ENCODE assay signal across 22 mouse cellular contexts in genomic region chr5:106652220-106652753, GRCm38 (mm10). TPM values are rescaled to one million over a fixed set of nuclear protein-coding genes. Genes with fewer than 3 reads are reported as not detected.
DNase-seq lines count a peak whose midpoint lies in the region; ATAC-seq and TF ChIP-seq lines count a peak whose summit lies in the region.
"Had no signal": no experiment of that assay in that cellular context is flagged by ENCODE, and none has a peak within 500 bp of the region (broad histone marks: within the 10 kb centered on the region; RNA-seq: fewer than 3 reads in every experiment).

No protein-coding gene starts in this region.

- peaks cover 5% of the 10 kb centered on the region for H3K36me3 ChIP-seq in heart, embryonic 11.5 days (ENCODE audit: control insufficient read depth, insufficient read depth, low read length)
- no peaks in the 10 kb centered on the region for H3K36me3 ChIP-seq in lung, postnatal 0 days (ENCODE audit: insufficient read depth, low read length)
- H3K36me3 ChIP-seq in liver, postnatal 0 days (replicated peaks; ENCODE audit: insufficient read depth, low read length): peaks cover 13% of the 10 kb centered on the region

- no peak overlapping the region for H3K9ac ChIP-seq in heart, embryonic 11.5 days (ENCODE audit: low read depth, low read length)
- no peak overlapping the region for H3K9ac ChIP-seq in lung, postnatal 0 days (replicated peaks; ENCODE audit: low read depth)
- no peak overlapping the region for H3K9ac ChIP-seq in liver, postnatal 0 days (replicated peaks)
- H3K9ac ChIP-seq: forebrain, embryonic 13.5 days; hindbrain, embryonic 12.5 days had no signal

- no peaks in the 10 kb centered on the region for H3K27me3 ChIP-seq in heart, embryonic 11.5 days (ENCODE audit: control insufficient read depth, insufficient read depth, low read length)
- H3K27me3 ChIP-seq in lung, postnatal 0 days (replicated peaks; ENCODE audit: insufficient read depth, low read length): no peaks in the 10 kb centered on the region
- H3K27me3 ChIP-seq in liver, postnatal 0 days (ENCODE audit: insufficient read depth, low read length): no peaks in the 10 kb centered on the region
- H3K27me3 ChIP-seq: forebrain, embryonic 13.5 days; hindbrain, embryonic 12.5 days had no signal

- H3K4me1 ChIP-seq in heart, embryonic 11.5 days (ENCODE audit: control insufficient read depth, insufficient read depth, low read length): no peaks in the 10 kb centered on the region
- no peaks in the 10 kb centered on the region for H3K4me1 ChIP-seq in lung, postnatal 0 days (ENCODE audit: insufficient read depth, low read depth, low read length)
- H3K4me1 ChIP-seq in lung, adult 2 months (ENCODE audit: control insufficient read depth, insufficient read depth, low read length): peaks cover 7% of the 10 kb centered on the region; the same call in 1 of the 2 replicates
- H3K4me1 ChIP-seq in liver, postnatal 0 days (ENCODE audit: insufficient read depth): peaks cover 6% of the 10 kb centered on the region; the same call in 1 of the 2 replicates
- H3K4me1 ChIP-seq: embryonic facial prominence, embryonic 10.5 days; forebrain, embryonic 13.5 days; hindbrain, embryonic 12.5 days had no signal

- no peak for TF ChIP-seq POLR2A in lung, adult 2 months (IDR thresholded peaks at IDR 0.05; ENCODE audit: borderline replicate concordance, extremely low read depth, low read depth, low read length)

- peak; percentile 79 for DNase-seq in heart, adult 11 months
- DNase-seq in lung, postnatal 0 days (ENCODE audit: low spot score): peak; percentile 14
- no peak for DNase-seq in lung, adult 2 months
- DNase-seq in 416B (ENCODE audit: low read depth): peak; percentile 26
- no peak for DNase-seq in liver, postnatal 0 days
- DNase-seq in T-cell, adult 2 months (ENCODE audit: low spot score): no peak
- DNase-seq: adrenal gland, adult 2 months; adrenal gland, postnatal 36 days; cerebellum, adult 2 months; cerebellum, postnatal 10 days; gastrocnemius, adult 2 months; gastrocnemius, postnatal 25 days; heart, postnatal 10 days; heart, postnatal 4 days had no signal

- H3K27ac ChIP-seq in heart, embryonic 11.5 days (ENCODE audit: low read depth, low read length): no peak overlapping the region
- no peak overlapping the region for H3K27ac ChIP-seq in lung, postnatal 0 days (ENCODE audit: low read length)
- peak overlapping the region; percentile 44; the same call in 1 of the 2 replicates for H3K27ac ChIP-seq in liver, postnatal 0 days (ENCODE audit: low read depth)
- H3K27ac ChIP-seq: embryonic facial prominence, embryonic 10.5 days; forebrain, embryonic 13.5 days; gastrocnemius, adult 2 months; hindbrain, embryonic 12.5 days had no signal

- 89% methylated on average over 4 of the region's 4 CpGs for WGBS in heart, embryonic 11.5 days (ENCODE audit: insufficient replicate concordance)
- WGBS in lung, postnatal 0 days: 63% methylated on average over 4 of the region's 4 CpGs
- WGBS in lung, adult 2 months: 66% methylated on average over 4 of the region's 4 CpGs
- WGBS in liver, postnatal 0 days (ENCODE audit: insufficient replicate concordance): 57% methylated on average over 4 of the region's 4 CpGs

- H3K9me3 ChIP-seq in heart, embryonic 11.5 days (replicated peaks; ENCODE audit: control insufficient read depth, low read length): no peaks in the 10 kb centered on the region; the same call in 1 of the 2 replicates
- no peaks in the 10 kb centered on the region for H3K9me3 ChIP-seq in lung, postnatal 0 days (ENCODE audit: low read length)
- H3K9me3 ChIP-seq in liver, postnatal 0 days (ENCODE audit: low read length): no peaks in the 10 kb centered on the region
- H3K9me3 ChIP-seq: embryonic facial prominence, embryonic 10.5 days; forebrain, embryonic 13.5 days; hindbrain, embryonic 12.5 days had no signal

- no peak for ATAC-seq in heart, embryonic 11.5 days (replicated peaks; ENCODE audit: insufficient number of reproducible peaks, low FRiP score, low TSS enrichment)
- peak; percentile 43 for ATAC-seq in lung, postnatal 0 days
- ATAC-seq in liver, postnatal 0 days: peak; percentile 85
- ATAC-seq: activated CD4-positive, CD25-positive, alpha-beta regulatory T cell, adult 4 months; forebrain, embryonic 13.5 days had no signal

- no peak for TF ChIP-seq CTCF in lung, postnatal 0 days (IDR thresholded peaks at IDR 0.05)
- no peak for TF ChIP-seq CTCF in lung, adult 2 months (IDR thresholded peaks at IDR 0.05; ENCODE audit: insufficient read depth, low read length)
- TF ChIP-seq CTCF in liver, postnatal 0 days (IDR thresholded peaks at IDR 0.05; ENCODE audit: low read depth): no peak

- H3K4me3 ChIP-seq in heart, embryonic 11.5 days (ENCODE audit: low read depth, low read length): no peak overlapping the region
- H3K4me3 ChIP-seq in lung, postnatal 0 days (ENCODE audit: low read depth, low read length): no peak overlapping the region
- no peak overlapping the region for H3K4me3 ChIP-seq in lung, adult 2 months (replicated peaks; ENCODE audit: extremely low read depth, low read depth, low read length)
- H3K4me3 ChIP-seq in liver, postnatal 0 days (ENCODE audit: low read depth, low read length): no peak overlapping the region
- H3K4me3 ChIP-seq: embryonic facial prominence, embryonic 10.5 days; forebrain, embryonic 13.5 days; gastrocnemius, adult 2 months; hindbrain, embryonic 12.5 days had no signal

- TF ChIP-seq EP300 in lung, postnatal 0 days (IDR thresholded peaks at IDR 0.05): no peak
- TF ChIP-seq EP300 in liver, postnatal 0 days (IDR thresholded peaks at IDR 0.05; ENCODE audit: low read depth): no peak

- H3K4me2 ChIP-seq in heart, embryonic 11.5 days: no peak overlapping the region
- no peak overlapping the region for H3K4me2 ChIP-seq in lung, postnatal 0 days (replicated peaks; ENCODE audit: low read depth, low read length)
- no peak overlapping the region for H3K4me2 ChIP-seq in liver, postnatal 0 days (ENCODE audit: low read depth, low read length)
- H3K4me2 ChIP-seq: forebrain, embryonic 13.5 days; hindbrain, embryonic 12.5 days had no signal

RNA-seq across cellular contexts. Expression of gene Gm17304, which starts 43.4 kb away (rescaled TPM):
- not detected in 2 replicates for polyA plus RNA-seq in heart, embryonic 11.5 days (2014; fragmentation: Nextera tagmentation; extraction: Ambion mirVana)
- not detected in 2 replicates for polyA plus RNA-seq in lung, postnatal 0 days (2015; fragmentation: Nextera tagmentation; extraction: Ambion mirVana)
- polyA plus RNA-seq in lung, adult 2 months (2012; rRNA removed): not detected in 2 replicates
- polyA plus RNA-seq in liver, postnatal 0 days (2015; fragmentation: Nextera tagmentation; extraction: Ambion mirVana): not detected in 2 replicates
- polyA plus RNA-seq: activated CD4-positive, CD25-positive, alpha-beta regulatory T cell, adult 4 months; adrenal gland, adult 2 months; C2C12; cerebellum, adult 2 months; embryonic facial prominence, embryonic 10.5 days; embryonic facial prominence, embryonic 14.5 days; forebrain, embryonic 13.5 days; heart, embryonic 14.5 days; hindbrain, embryonic 12.5 days had no signal

RNA-seq across cellular contexts. Expression of gene Zfp644, which starts 44.8 kb away (rescaled TPM):
- 57.5 and 82.8 TPM in 2 replicates for polyA plus RNA-seq in heart, embryonic 11.5 days (2014; fragmentation: Nextera tagmentation; extraction: Ambion mirVana)
- polyA plus RNA-seq in lung, postnatal 0 days (2015; fragmentation: Nextera tagmentation; extraction: Ambion mirVana): 57.2 and 60.9 TPM in 2 replicates
- polyA plus RNA-seq in lung, adult 2 months (2012; rRNA removed): 11.2 and 15.1 TPM in 2 replicates
- 15.7 and 19.8 TPM in 2 replicates for polyA plus RNA-seq in liver, postnatal 0 days (2015; fragmentation: Nextera tagmentation; extraction: Ambion mirVana)

Comparison
In these comparisons a context has a peak if more than half of its experiments do, and no peak if none do; other contexts are left out.
1. DNase-seq: peak in heart, adult 11 months (single experiment), lung, postnatal 0 days (single experiment) and 416B (single experiment); none in lung, adult 2 months (single experiment), liver, postnatal 0 days (single experiment) and T-cell, adult 2 months (single experiment).